Mouse (Mus musculus) cerebellum, postnatal 10 days (tissue): ENCODE measurements around the gene Fkbp4.

ENCODE experiments used
- DNase-seq, 2 experiments: peaks; one replicate each; pipeline ENCODE4 v3.0.0; 2021; ENCODE audit warnings: mixed read lengths in 2 of 2

Fkbp4 gene

GRCm38 (mm10) chr6:128436356-128437005 is 2.0 kb downstream of the Fkbp4 start:
- DNase-seq = peak in 1 of 2 experiments; percentile 29

DNA sequence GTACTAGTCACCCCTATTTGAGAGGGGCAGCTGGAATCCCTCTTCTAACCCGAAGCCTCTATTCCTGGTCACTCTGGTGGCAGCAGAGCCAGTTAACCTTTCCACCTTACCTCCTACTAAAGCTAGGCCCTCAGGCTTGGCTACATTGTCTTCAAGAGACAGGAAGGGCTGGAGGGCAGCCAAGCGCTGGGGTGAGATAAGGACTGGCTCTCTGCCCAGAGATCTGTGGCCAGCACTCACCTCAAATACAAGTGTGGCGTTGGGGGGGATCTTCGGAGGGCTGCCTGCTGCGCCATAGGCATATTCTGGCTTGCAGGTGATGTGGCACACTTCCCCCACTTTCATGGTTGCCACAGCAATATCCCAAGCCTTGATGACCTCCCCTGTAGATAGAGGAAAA is 3.0 kb downstream of the Fkbp4 start:
- peak; percentile 88 to 89 for DNase-seq

- DNase-seq = peak; percentile 51 to 63
Observed at GRCm38 (mm10) chr6:128433566-128433965, 4.9 kb downstream of the Fkbp4 start.

- peak; percentile 84 to 89 for DNase-seq
Observed at GRCm38 (mm10) chr6:128432356-128432915, 6.0 kb downstream of the Fkbp4 start.

GRCm38 (mm10) chr6:128429826-128430225 is 8.7 kb downstream of the Fkbp4 start:
- no peak for DNase-seq

GRCm38 (mm10) chr6:128429300-128429699 is 9.2 kb downstream of the Fkbp4 start:
- no peak for DNase-seq

DNA sequence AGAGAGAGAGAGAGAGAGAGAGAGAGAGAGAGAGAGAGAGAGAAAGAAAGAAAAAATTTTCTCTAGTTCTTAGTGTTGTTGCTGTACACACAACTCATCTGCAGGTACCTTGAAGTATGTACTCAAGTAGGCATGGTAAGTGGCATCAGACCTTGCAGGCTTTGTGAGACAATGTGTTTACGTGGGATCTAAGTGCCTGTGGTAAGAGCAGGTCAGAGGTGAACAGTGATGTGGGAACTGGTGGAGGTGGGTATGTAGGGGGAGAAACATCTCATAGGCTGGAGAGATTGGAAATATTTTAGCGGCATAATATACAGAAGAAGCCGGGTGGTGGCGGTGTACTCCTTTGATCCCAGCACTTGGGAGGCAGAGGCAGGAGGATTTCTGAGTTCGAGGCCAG is 10.9 kb downstream of the Fkbp4 start:
- no peak for DNase-seq

DNA sequence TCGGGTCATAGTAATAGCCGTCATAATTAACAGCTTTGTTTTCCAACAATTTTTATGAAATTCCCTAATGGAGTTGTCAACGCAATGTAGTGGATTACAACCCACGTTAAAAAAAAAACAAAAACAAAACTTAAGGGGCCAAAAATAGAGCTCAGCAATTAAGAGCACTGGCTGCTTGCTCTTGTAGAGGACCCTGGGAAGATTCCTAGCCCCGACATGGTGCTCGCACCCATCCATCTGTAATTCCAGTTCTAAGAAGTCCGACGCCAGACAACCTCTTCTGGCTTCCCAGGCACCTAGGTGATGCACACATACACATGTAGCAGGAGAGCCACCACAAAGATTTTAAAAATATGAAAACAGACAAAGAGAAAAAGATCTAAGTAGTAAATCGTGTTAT is 13.4 kb downstream of the Fkbp4 start:
- DNase-seq = peak in 1 of 2 experiments; percentile 51

- peak; percentile 96 to 97 for DNase-seq
Observed at GRCm38 (mm10) chr6:128424269-128425019, 14.0 kb downstream of the Fkbp4 start, which contains the start of gene Itfg2. Gene Itfg2, minus strand, starts transcription at chr6:128424931.

DNA sequence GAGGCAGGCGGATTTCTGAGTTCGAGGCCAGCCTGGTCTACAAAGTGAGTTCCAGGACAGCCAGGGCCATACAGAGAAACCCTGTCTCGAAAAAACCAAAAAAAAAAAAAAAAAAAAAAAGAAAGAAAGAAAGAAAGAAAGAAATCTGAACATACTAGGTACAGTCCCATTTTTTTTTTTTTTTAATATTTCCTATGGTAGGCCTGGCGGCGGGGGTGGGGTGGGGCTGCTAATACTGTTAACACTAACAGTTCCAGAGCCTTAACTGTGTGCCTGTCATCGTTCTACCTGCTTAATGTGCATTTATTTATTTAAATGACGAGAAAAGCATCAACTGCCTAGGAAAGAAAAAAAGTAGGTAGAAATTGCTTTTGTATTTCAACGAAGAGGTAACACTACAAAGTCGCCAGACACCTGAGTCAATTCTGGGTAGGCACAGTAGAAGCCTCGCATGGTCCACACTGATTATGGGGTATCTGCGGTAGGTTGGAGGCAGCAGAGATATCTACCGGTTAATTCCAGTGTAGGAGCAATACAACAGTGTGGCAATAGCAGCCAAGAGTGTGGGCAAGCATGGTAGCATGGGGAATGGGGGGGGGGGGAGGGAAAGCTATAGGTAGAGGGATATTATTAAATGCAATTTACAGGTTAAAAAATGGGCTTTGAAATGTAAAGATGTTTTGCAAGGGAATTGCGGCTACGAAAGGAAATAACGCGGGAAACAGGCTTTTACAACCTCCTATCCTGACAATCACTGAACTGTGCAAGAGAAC is 14.8 kb downstream of the Fkbp4 start:
- DNase-seq = peak in 1 of 2 experiments; percentile 26

DNA sequence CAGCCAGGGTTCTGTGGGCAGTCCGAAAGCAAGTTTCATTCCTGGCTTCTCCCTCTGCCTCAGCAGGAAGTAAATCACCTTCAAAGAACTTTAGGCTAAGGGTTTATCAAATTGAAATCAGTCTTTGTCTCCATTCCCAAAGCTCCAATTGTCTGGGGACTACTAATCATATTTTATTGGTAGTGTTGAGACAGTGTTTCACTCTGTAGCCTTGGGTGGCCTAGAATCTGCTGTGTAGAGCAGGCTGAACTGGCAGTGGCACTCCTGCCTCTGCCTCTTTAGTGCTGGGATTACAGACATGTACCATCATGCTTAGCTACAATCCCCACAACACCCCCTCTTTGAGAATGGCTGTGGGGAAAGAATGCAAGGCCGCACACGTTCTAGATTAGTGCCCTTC is 17.0 kb downstream of the Fkbp4 start:
- DNase-seq = no peak

DNA sequence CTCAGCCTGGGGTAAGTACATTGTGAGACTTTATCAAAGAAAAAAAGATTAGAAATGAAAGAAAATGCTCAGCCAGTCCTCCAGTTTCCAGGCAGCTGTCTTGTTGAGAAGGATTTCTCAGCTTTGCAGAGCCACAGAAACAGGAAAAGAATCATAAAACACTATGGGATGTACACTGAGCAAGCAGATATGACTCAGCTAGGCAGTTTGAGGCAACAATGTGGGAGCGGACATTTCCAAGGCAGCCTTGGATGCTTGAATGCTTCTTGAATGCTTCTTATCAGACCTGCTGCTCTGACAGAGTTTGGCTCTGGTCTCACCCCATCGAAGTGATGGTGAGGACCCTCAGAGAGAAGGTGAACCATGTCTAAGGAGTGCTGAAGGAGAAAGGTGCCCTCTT is 17.4 kb downstream of the Fkbp4 start:
- DNase-seq = no peak

- DNase-seq = no peak
Observed at GRCm38 (mm10) chr6:128418076-128418475, 20.4 kb downstream of the Fkbp4 start.

DNA sequence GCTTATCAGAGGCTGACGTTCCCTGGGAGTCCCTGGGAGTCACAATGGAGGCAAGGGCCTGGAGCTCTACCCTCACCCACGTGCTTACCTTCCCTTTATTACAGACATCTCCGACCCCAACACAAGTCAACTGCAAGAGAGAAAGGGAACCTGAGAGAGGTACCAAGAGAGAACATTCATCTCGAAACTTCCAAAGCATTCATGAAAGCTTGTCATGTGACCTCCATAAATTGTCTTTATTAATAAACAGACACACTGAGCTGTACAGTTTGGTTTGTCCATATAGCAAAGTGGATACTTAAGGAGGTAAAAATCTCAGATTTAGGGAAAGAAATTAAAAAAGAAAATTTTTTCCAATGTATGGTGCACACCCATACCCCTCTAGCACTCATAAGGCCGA is 22.3 kb downstream of the Fkbp4 start:
- no peak for DNase-seq

DNA sequence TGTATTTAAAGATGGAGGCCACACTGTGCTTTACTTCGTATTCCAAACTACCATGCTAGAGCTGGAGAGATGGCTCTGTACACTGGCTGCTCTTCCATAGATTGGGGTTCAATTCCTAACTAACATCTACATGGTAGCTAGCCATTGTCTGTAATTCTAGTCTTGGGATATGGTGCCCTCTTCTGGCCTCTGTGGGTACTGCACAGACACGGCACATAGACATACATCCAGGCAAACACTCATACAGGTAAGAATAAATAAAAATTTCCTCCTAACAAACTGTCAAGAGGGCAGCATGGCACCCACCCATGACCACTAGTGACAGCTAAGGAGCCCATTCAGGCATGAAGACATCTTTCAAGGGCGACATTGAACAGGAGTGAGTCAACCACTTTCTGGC is 27.4 kb downstream of the Fkbp4 start:
- peak; percentile 87 to 92 for DNase-seq

DNA sequence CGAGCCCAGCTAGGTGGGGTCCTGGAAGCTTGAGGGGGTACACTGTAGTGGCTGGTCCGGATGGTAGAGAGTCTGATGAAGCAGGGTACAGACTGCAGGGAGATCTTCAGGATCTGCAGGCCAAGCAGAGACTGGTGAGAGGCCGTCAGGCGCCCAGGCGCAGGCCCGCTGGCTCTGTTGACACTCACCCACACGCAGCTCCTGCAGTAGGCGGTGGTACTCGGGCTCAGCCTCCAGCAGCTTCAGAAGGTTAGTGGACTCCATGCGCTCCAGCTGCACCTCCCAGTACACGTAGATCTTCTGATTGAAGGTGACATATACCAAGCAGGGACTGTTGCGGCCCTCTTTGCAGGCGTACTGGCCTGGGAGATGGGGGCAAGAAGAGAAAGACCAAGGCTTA is 28.2 kb downstream of the Fkbp4 start:
- no peak for DNase-seq

- no peak for DNase-seq
Observed at GRCm38 (mm10) chr6:128408544-128409125, 29.8 kb downstream of the Fkbp4 start.

- DNase-seq = peak; percentile 32 to 35
Observed at GRCm38 (mm10) chr6:128404708-128405107, 33.8 kb downstream of the Fkbp4 start.

DNA sequence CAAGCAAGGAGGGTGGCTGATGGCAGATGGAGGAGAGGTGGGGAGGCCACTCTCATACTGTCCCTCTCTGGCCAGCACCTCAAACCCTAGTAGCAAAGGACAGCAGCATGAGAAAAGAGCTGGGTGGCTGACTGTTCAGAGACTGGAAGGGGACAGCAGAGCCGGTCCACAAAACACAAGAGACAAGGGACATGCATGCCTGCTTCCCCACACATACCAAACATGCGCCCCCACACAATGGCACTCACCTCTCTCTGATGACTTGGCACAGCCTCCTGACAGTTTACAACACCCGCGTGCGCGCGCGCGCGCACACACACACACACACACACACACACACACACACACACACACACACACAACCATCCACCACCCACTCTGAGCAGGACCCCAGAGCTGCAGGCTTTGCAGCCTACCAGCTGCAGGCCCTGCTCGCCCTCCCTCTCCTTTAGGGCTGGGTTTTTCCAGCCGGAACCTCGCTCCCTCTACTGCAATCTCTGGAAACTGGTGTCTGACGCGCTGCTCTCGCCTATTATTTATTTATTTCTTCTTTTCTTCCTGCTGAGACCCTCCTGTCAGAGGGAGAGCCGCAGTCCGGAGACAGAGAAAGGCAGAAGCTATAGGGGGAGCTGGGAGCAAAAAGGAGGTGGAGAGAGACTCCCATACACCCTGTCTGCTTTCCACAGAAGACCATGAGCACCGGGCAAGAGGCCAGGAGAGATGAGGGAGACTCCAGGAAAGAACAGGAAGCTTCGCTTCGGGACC is 38.9 kb downstream of the Fkbp4 start:
- DNase-seq = peak; percentile 77 to 82

- DNase-seq = no peak
Observed at GRCm38 (mm10) chr6:128398996-128399395, 39.5 kb downstream of the Fkbp4 start, which contains the start of gene Nrip2. Gene Nrip2, plus strand, starts transcription at chr6:128399296.

- DNase-seq = no peak
Observed at GRCm38 (mm10) chr6:128397574-128398261, 40.8 kb downstream of the Fkbp4 start.
